ENCODE assay signal across 9 mouse cellular contexts in genomic region chr7:99659379-99660029, GRCm38 (mm10). TPM values are rescaled to one million over a fixed set of nuclear protein-coding genes. Genes with fewer than 3 reads are reported as not detected.
DNase-seq lines count a peak whose midpoint lies in the region; ATAC-seq and TF ChIP-seq lines count a peak whose summit lies in the region.
"Had no signal": no experiment of that assay in that cellular context is flagged by ENCODE, and none has a peak within 500 bp of the region (broad histone marks: within the 10 kb centered on the region; RNA-seq: fewer than 3 reads in every experiment).

No protein-coding gene starts in this region.

- peak; percentile 80 for TF ChIP-seq RAD21 in MEL (IDR thresholded peaks at IDR 0.05; ENCODE audit: low read depth, low read length)

- no peaks in the 10 kb centered on the region; a peak in 1 of 4 replicates for H3K27me3 ChIP-seq in MEL (ENCODE audit: control insufficient read depth in 1 of 2, insufficient read depth in 2 of 2, low read length in 2 of 2)
- H3K27me3 ChIP-seq in forebrain, embryonic 13.5 days, result peaks cover 3% of the 10 kb centered on the region; the same call in 1 of the 2 replicates
- H3K27me3 ChIP-seq in hindbrain, embryonic 14.5 days (ENCODE audit: control insufficient read depth, insufficient read depth, low read length), result no peaks in the 10 kb centered on the region

- no peak for TF ChIP-seq EP300 in MEL (IDR thresholded peaks at IDR 0.05; ENCODE audit: low read depth in 1 of 2, low read length in 2 of 2)

- H3K4me1 ChIP-seq in MEL (ENCODE audit: control insufficient read depth in 1 of 2, insufficient read depth in 2 of 2, low read length in 2 of 2), result peaks cover 0 to 2% of the 10 kb centered on the region in 2 experiments; a peak in 1 of 4 replicates
- H3K4me1 ChIP-seq in forebrain, embryonic 13.5 days, result no peaks in the 10 kb centered on the region
- no peaks in the 10 kb centered on the region for H3K4me1 ChIP-seq in hindbrain, embryonic 14.5 days (replicated peaks; ENCODE audit: control insufficient read depth, insufficient read depth, low read length)

- no peak overlapping the region for H3K4me2 ChIP-seq in forebrain, embryonic 13.5 days
- no peak overlapping the region for H3K4me2 ChIP-seq in hindbrain, embryonic 14.5 days (replicated peaks)
- H3K4me2 ChIP-seq: limb, embryonic 15.5 days had no signal

- 44% methylated on average over 12 of the region's 12 CpGs for WGBS in forebrain, embryonic 13.5 days
- WGBS in hindbrain, embryonic 14.5 days, result 49% methylated on average over 12 of the region's 12 CpGs

- no peaks in the 10 kb centered on the region for H3K79me2 ChIP-seq in MEL (ENCODE audit: control insufficient read depth, insufficient read depth, low read length, poor library complexity)

- peak; percentile 70; the same call in 1 of the 2 replicates for ATAC-seq in forebrain, embryonic 13.5 days
- ATAC-seq in hindbrain, embryonic 14.5 days (ENCODE audit: low FRiP score), result peak; percentile 51; the same call in 1 of the 2 replicates
- ATAC-seq in megakaryocyte, adult 5-6 weeks (ENCODE audit: poor library complexity, severe bottlenecking), result peak; percentile 62
- no peak for ATAC-seq in inflammation-experienced regulatory T-cells, adult 6 months

- peak; percentile 73 for DNase-seq in MEL (ENCODE audit: low read depth, low spot score)
- peak; percentile 74 for DNase-seq in brain, embryonic 14.5 days (ENCODE audit: low read depth)
- peak; percentile 66 for DNase-seq in hindbrain, embryonic 14.5 days (ENCODE audit: low spot score)
- peak; percentile 65 to 95 for DNase-seq in layer of hippocampus, postnatal 25 days (ENCODE audit: extremely low spot score in 1 of 2, low spot score in 1 of 2)
- DNase-seq in spleen, adult 12 weeks (ENCODE audit: low spot score), result peak; percentile 58

- H3K36me3 ChIP-seq in MEL (ENCODE audit: control insufficient read depth in 1 of 2, insufficient read depth in 2 of 2, low read length in 2 of 2), result no peaks in the 10 kb centered on the region
- H3K36me3 ChIP-seq in forebrain, embryonic 13.5 days (ENCODE audit: poor library complexity, severe bottlenecking), result no peaks in the 10 kb centered on the region
- H3K36me3 ChIP-seq in hindbrain, embryonic 14.5 days (replicated peaks; ENCODE audit: control insufficient read depth, insufficient read depth), result no peaks in the 10 kb centered on the region
- H3K36me3 ChIP-seq: limb, embryonic 15.5 days had no signal

- no peak overlapping the region for H3K9ac ChIP-seq in MEL (ENCODE audit: control insufficient read depth, low read depth, low read length, poor library complexity, severe bottlenecking)
- no peak overlapping the region for H3K9ac ChIP-seq in forebrain, embryonic 13.5 days
- no peak overlapping the region for H3K9ac ChIP-seq in hindbrain, embryonic 14.5 days
- H3K9ac ChIP-seq: limb, embryonic 15.5 days had no signal

- no peak overlapping the region for H3K27ac ChIP-seq in MEL (ENCODE audit: control insufficient read depth, low read depth, low read length)
- no peak overlapping the region for H3K27ac ChIP-seq in forebrain, embryonic 13.5 days
- no peak overlapping the region for H3K27ac ChIP-seq in hindbrain, embryonic 14.5 days
- H3K27ac ChIP-seq: limb, embryonic 15.5 days had no signal

- no peak overlapping the region for H3K4me3 ChIP-seq in MEL (ENCODE audit: control insufficient read depth in 1 of 2, insufficient read depth in 1 of 2, low read depth in 2 of 2, low read length in 2 of 2)
- no peak overlapping the region for H3K4me3 ChIP-seq in forebrain, embryonic 13.5 days
- no peak overlapping the region for H3K4me3 ChIP-seq in hindbrain, embryonic 14.5 days (replicated peaks; ENCODE audit: low read length)
- H3K4me3 ChIP-seq: limb, embryonic 15.5 days had no signal

- H3K9me3 ChIP-seq in MEL (replicated peaks; ENCODE audit: insufficient read depth, low read length), result no peaks in the 10 kb centered on the region
- H3K9me3 ChIP-seq in forebrain, embryonic 13.5 days (replicated peaks), result no peaks in the 10 kb centered on the region
- no peaks in the 10 kb centered on the region for H3K9me3 ChIP-seq in hindbrain, embryonic 14.5 days (ENCODE audit: control insufficient read depth, low read length)
- H3K9me3 ChIP-seq: limb, embryonic 15.5 days had no signal

- TF ChIP-seq CTCF in MEL (IDR thresholded peaks at IDR 0.05 in 2 of 3, conservative IDR thresholded peaks at IDR 0.05 in 1 of 3; ENCODE audit: control insufficient read depth in 1 of 3, insufficient read depth in 1 of 3, low read depth in 2 of 3, low read length in 3 of 3, poor library complexity in 1 of 3, severe bottlenecking in 1 of 3), result peak; percentile 57 to 85 (median 83)
- peak; percentile 70; the same call in 1 of the 2 replicates for TF ChIP-seq CTCF in brain, embryonic 14.5 days (IDR thresholded peaks at IDR 0.05; ENCODE audit: borderline replicate concordance, extremely low read depth, insufficient read depth, insufficient read length)

- TF ChIP-seq POLR2A in MEL (IDR thresholded peaks at IDR 0.05; ENCODE audit: control insufficient read depth in 1 of 2, insufficient read depth in 1 of 2, low read depth in 1 of 2, low read length in 2 of 2, poor library complexity in 1 of 2), result no peak
- no peak for TF ChIP-seq POLR2A in brain, embryonic 14.5 days (IDR thresholded peaks at IDR 0.05; ENCODE audit: borderline replicate concordance, extremely low read depth, insufficient read depth, insufficient read length, poor library complexity, severe bottlenecking)

TF ChIP-seq in MEL, 35 proteins besides CTCF, POLR2A, EP300 and RAD21:
- peak; percentile 83 for TF ChIP-seq ZC3H11A (IDR thresholded peaks at IDR 0.05; ENCODE audit: low read depth, low read length)
- TF ChIP-seq MXI1 (IDR thresholded peaks at IDR 0.05; ENCODE audit: low read depth, low read length), result no peak
- no peak for TF ChIP-seq TAL1 (IDR thresholded peaks at IDR 0.05; ENCODE audit: low read length)
- no peak for TF ChIP-seq JUND (IDR thresholded peaks at IDR 0.05; ENCODE audit: low read depth, low read length)
- no peak for TF ChIP-seq TBP (IDR thresholded peaks at IDR 0.05; ENCODE audit: low read depth, low read length)
- TF ChIP-seq SMC3 (IDR thresholded peaks at IDR 0.05; ENCODE audit: low read depth, low read length), result peak; percentile 92

RNA-seq across cellular contexts. Expression of gene Tpbgl, which starts 32.6 kb away (rescaled TPM):
- not detected in 2 replicates for total RNA-seq in MEL (2012; rRNA removed)
- polyA plus RNA-seq in MEL (2012; ENCODE audit: insufficient read depth in 1 of 2, insufficient read length in 2 of 2, low read depth in 1 of 2, low replicate concordance in 2 of 2, missing spikeins in 1 of 2), result not detected
- 0.83 and 1.7 TPM in 2 replicates for polyA plus RNA-seq in brain, embryonic 14.5 days (2012; rRNA removed)
- polyA plus RNA-seq in forebrain, embryonic 13.5 days (2015; fragmentation: Nextera tagmentation; extraction: Ambion mirVana), result 0.22 and 0.29 TPM in 2 replicates
- polyA plus RNA-seq in hindbrain, embryonic 14.5 days (2014; fragmentation: Nextera tagmentation; extraction: Ambion mirVana), result 1.7 and 2.5 TPM in 2 replicates
- 1 to 10 TPM; 6.1 TPM for total RNA-seq in layer of hippocampus, postnatal 25 days (2021)
- 0.27 TPM in 1 of 2 replicates, not detected in the other for total RNA-seq in megakaryocyte, adult 5-6 weeks (2015)
- total RNA-seq in megakaryocyte, adult 5-6 weeks (2017), result 0.07 TPM in 1 of 2 replicates, not detected in the other
- polyA plus RNA-seq in inflammation-experienced regulatory T-cells, adult 6 months (2017; shearing (Covaris generic)), result under 1 TPM in 1 of 3 experiments, not detected in 2; 0.72 TPM

RNA-seq across cellular contexts. Expression of gene Slco2b1, which starts 51.6 kb away (rescaled TPM):
- not detected in 2 replicates for total RNA-seq in MEL (2012; rRNA removed)
- under 1 TPM in 1 of 2 experiments, not detected in 1; 0.06 TPM for polyA plus RNA-seq in MEL (2012; ENCODE audit: insufficient read depth in 1 of 2, insufficient read length in 2 of 2, low read depth in 1 of 2, low replicate concordance in 2 of 2, missing spikeins in 1 of 2)
- polyA plus RNA-seq in brain, embryonic 14.5 days (2012; rRNA removed), result 6.5 and 7.9 TPM in 2 replicates
- 3.1 and 3.2 TPM in 2 replicates for polyA plus RNA-seq in forebrain, embryonic 13.5 days (2015; fragmentation: Nextera tagmentation; extraction: Ambion mirVana)
- polyA plus RNA-seq in hindbrain, embryonic 14.5 days (2014; fragmentation: Nextera tagmentation; extraction: Ambion mirVana), result 7.7 and 8.4 TPM in 2 replicates
- 10 to 100 TPM; 13.0 to 17.1 TPM for total RNA-seq in layer of hippocampus, postnatal 25 days (2021)
- total RNA-seq in megakaryocyte, adult 5-6 weeks (2015), result 0.16 TPM in 1 of 2 replicates, not detected in the other
- 0.11 and 1.5 TPM in 2 replicates for total RNA-seq in megakaryocyte, adult 5-6 weeks (2017)
- polyA plus RNA-seq in inflammation-experienced regulatory T-cells, adult 6 months (2017; shearing (Covaris generic)), result not detected
